Mouse (Mus musculus): ENCODE data around the gene Pkp4. TPM values are rescaled to one million over a fixed set of nuclear protein-coding genes. Genes with fewer than 3 reads are reported as not detected.

Gene Pkp4
- polyA plus RNA-seq, 1 experiment, result 93.0 TPM

GRCm38 (mm10) chr2:59229250-59229895 is 68.7 kb downstream of the Pkp4 start:
- no peak for TF ChIP-seq GATA1 (IDR thresholded peaks at IDR 0.05; ENCODE audit: low read length)

- TF ChIP-seq GATA1 (IDR thresholded peaks at IDR 0.05; ENCODE audit: low read length), result no peak
These were observed 70.0 kb downstream of the Pkp4 start for GRCm38 (mm10) chr2:59230656-59231055.

GRCm38 (mm10) chr2:59231514-59231913 is 70.9 kb downstream of the Pkp4 start:
- TF ChIP-seq GATA1 (IDR thresholded peaks at IDR 0.05; ENCODE audit: low read length), result no peak

- TF ChIP-seq GATA1 (IDR thresholded peaks at IDR 0.05; ENCODE audit: low read length), result no peak
These were observed 72.8 kb downstream of the Pkp4 start for GRCm38 (mm10) chr2:59233294-59233923.

GRCm38 (mm10) chr2:59233936-59234335 is 73.3 kb downstream of the Pkp4 start:
- TF ChIP-seq GATA1 (IDR thresholded peaks at IDR 0.05; ENCODE audit: low read length), result no peak

GRCm38 (mm10) chr2:59234537-59234936 is 73.9 kb downstream of the Pkp4 start:
- TF ChIP-seq GATA1 (IDR thresholded peaks at IDR 0.05; ENCODE audit: low read length), result no peak

GRCm38 (mm10) chr2:59239841-59240395 is 79.3 kb downstream of the Pkp4 start:
- TF ChIP-seq GATA1 (IDR thresholded peaks at IDR 0.05; ENCODE audit: low read length), result no peak

GRCm38 (mm10) chr2:59242117-59242516 is 81.5 kb downstream of the Pkp4 start:
- TF ChIP-seq GATA1 (IDR thresholded peaks at IDR 0.05; ENCODE audit: low read length), result no peak

GRCm38 (mm10) chr2:59244273-59245097 is 83.8 kb downstream of the Pkp4 start:
- no peak for TF ChIP-seq GATA1 (IDR thresholded peaks at IDR 0.05; ENCODE audit: low read length)

- TF ChIP-seq GATA1 (IDR thresholded peaks at IDR 0.05; ENCODE audit: low read length), result no peak
These were observed 84.4 kb downstream of the Pkp4 start for GRCm38 (mm10) chr2:59245098-59245388.

GRCm38 (mm10) chr2:59248806-59249205 is 88.2 kb downstream of the Pkp4 start:
- no peak for TF ChIP-seq GATA1 (IDR thresholded peaks at IDR 0.05; ENCODE audit: low read length)

GRCm38 (mm10) chr2:59252818-59253217 is 92.2 kb downstream of the Pkp4 start:
- no peak for TF ChIP-seq GATA1 (IDR thresholded peaks at IDR 0.05; ENCODE audit: low read length)

GRCm38 (mm10) chr2:59253435-59253834 is 92.8 kb downstream of the Pkp4 start:
- no peak for TF ChIP-seq GATA1 (IDR thresholded peaks at IDR 0.05; ENCODE audit: low read length)

- TF ChIP-seq GATA1 (IDR thresholded peaks at IDR 0.05; ENCODE audit: low read length), result no peak
These were observed 98.2 kb downstream of the Pkp4 start for GRCm38 (mm10) chr2:59258821-59259231.

- no peak for TF ChIP-seq GATA1 (IDR thresholded peaks at IDR 0.05; ENCODE audit: low read length)
These were observed 98.7 kb downstream of the Pkp4 start for GRCm38 (mm10) chr2:59259346-59259745.

- TF ChIP-seq GATA1 (IDR thresholded peaks at IDR 0.05; ENCODE audit: low read length), result no peak
These were observed 100.6 kb downstream of the Pkp4 start for GRCm38 (mm10) chr2:59261203-59261602.

All from G1E-ER4 (cell line).